In the genomic region with DNA sequence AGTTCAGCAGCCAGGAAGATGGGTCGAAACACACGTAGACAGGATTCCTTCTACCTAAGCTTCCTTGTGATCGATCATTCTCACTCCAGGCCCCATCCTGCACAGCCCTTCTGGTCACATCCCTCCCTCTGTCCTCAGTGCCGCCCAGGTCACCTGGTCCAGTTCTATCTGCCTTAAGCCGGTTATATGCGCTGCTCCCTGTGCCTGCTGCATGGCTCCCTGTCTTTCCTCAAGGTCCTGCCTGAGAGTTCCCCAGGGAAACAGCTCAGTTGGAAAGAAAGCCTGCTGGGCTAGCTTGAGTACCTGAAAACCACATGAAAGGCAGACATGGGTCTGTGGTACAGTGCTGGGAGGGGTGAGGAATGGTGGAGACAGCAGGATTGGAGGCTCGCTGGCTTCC, we compare ENCODE assay signal across 21 mouse cellular contexts.
A peak's percentile ranks its signal among the peaks of the same experiment; 100 is the strongest.
DNase-seq lines count a peak whose midpoint lies in the region; ATAC-seq and TF ChIP-seq lines count a peak whose summit lies in the region.
"Had no signal": no experiment of that assay in that cellular context is flagged by ENCODE, and none has a peak within 500 bp of the region (broad histone marks: within the 10 kb centered on the region; RNA-seq: fewer than 3 reads in every experiment).

No protein-coding gene starts in this region.

- no peak overlapping the region for H3K4me2 ChIP-seq in hindbrain, embryonic 13.5 days
- H3K4me2 ChIP-seq in hindbrain, embryonic 16.5 days (ENCODE audit: low read length) = no peak overlapping the region
- H3K4me2 ChIP-seq: embryonic facial prominence, embryonic 12.5 days; forebrain, embryonic 13.5 days had no signal

- TF ChIP-seq CTCF in kidney, adult 2 months (conservative IDR thresholded peaks at IDR 0.05; ENCODE audit: insufficient read depth, insufficient read length, low read depth, low read length) = no peak

- DNase-seq in kidney, adult 2 months = peak; percentile 24
- no peak for DNase-seq in kidney, postnatal 25 days
- peak; percentile 56 for DNase-seq in ES-CJ7 (ENCODE audit: low read depth, low spot score)
- DNase-seq: adrenal gland, adult 8-10 months; adrenal gland, postnatal 14 days; adrenal gland, postnatal 36 days; B cell, adult 2 months; cerebellum, adult 11-12 months; cerebellum, adult 2 months; cerebellum, adult 9-10 months; cerebellum, postnatal 10 days; cerebellum, postnatal 25 days had no signal

- H3K4me1 ChIP-seq in hindbrain, embryonic 13.5 days (replicated peaks) = peaks cover 57% of the 10 kb centered on the region
- H3K4me1 ChIP-seq in hindbrain, embryonic 16.5 days (ENCODE audit: control insufficient read depth, insufficient read depth, low read depth, low read length) = peaks cover 7% of the 10 kb centered on the region
- peaks cover 19% of the 10 kb centered on the region for H3K4me1 ChIP-seq in kidney, adult 2 months (ENCODE audit: control insufficient read depth, insufficient read depth, low read length)
- H3K4me1 ChIP-seq: embryonic facial prominence, embryonic 12.5 days had no signal

- H3K4me3 ChIP-seq in hindbrain, embryonic 13.5 days = no peak overlapping the region
- H3K4me3 ChIP-seq in hindbrain, embryonic 16.5 days (ENCODE audit: low read length) = no peak overlapping the region
- no peak overlapping the region for H3K4me3 ChIP-seq in kidney, adult 2 months (ENCODE audit: insufficient read depth, low read depth, low read length)
- H3K4me3 ChIP-seq: embryonic facial prominence, embryonic 10.5 days; embryonic facial prominence, embryonic 12.5 days; forebrain, embryonic 13.5 days had no signal

- H3K36me3 ChIP-seq in hindbrain, embryonic 13.5 days = no peaks in the 10 kb centered on the region
- no peaks in the 10 kb centered on the region for H3K36me3 ChIP-seq in hindbrain, embryonic 16.5 days (ENCODE audit: control insufficient read depth, insufficient read depth, low read length)
- no peaks in the 10 kb centered on the region for H3K36me3 ChIP-seq in kidney, adult 2 months (ENCODE audit: control insufficient read depth, insufficient read depth, low read length)
- H3K36me3 ChIP-seq: embryonic facial prominence, embryonic 10.5 days; embryonic facial prominence, embryonic 12.5 days had no signal

- WGBS in hindbrain, embryonic 13.5 days = 86% methylated on average over 7 of the region's 7 CpGs
- 91% methylated on average over 7 of the region's 7 CpGs for WGBS in hindbrain, embryonic 16.5 days
- 69% methylated on average over 7 of the region's 7 CpGs for WGBS in kidney, adult 2 months

- H3K9me3 ChIP-seq in hindbrain, embryonic 13.5 days = no peaks in the 10 kb centered on the region
- no peaks in the 10 kb centered on the region for H3K9me3 ChIP-seq in hindbrain, embryonic 16.5 days (ENCODE audit: control insufficient read depth, low read length)
- H3K9me3 ChIP-seq: embryonic facial prominence, embryonic 10.5 days; embryonic facial prominence, embryonic 12.5 days; forebrain, embryonic 13.5 days had no signal

- H3K27me3 ChIP-seq in hindbrain, embryonic 13.5 days = no peaks in the 10 kb centered on the region
- no peaks in the 10 kb centered on the region for H3K27me3 ChIP-seq in hindbrain, embryonic 16.5 days (replicated peaks; ENCODE audit: control insufficient read depth, insufficient read depth, low read length)
- H3K27me3 ChIP-seq in kidney, adult 2 months (replicated peaks; ENCODE audit: control insufficient read depth, insufficient read depth, low read length) = no peaks in the 10 kb centered on the region
- H3K27me3 ChIP-seq: embryonic facial prominence, embryonic 12.5 days had no signal

- no peak for TF ChIP-seq POLR2A in kidney, adult 2 months (IDR thresholded peaks at IDR 0.05; ENCODE audit: low read depth, low read length)

- H3K9ac ChIP-seq in hindbrain, embryonic 13.5 days = 0 out of 2 replicates have a peak overlapping the region, but pooled peaks have one; percentile 9
- no peak overlapping the region for H3K9ac ChIP-seq in hindbrain, embryonic 16.5 days (ENCODE audit: low read depth, low read length)
- H3K9ac ChIP-seq: embryonic facial prominence, embryonic 12.5 days; forebrain, embryonic 13.5 days had no signal

- no peak overlapping the region for H3K27ac ChIP-seq in hindbrain, embryonic 13.5 days
- no peak overlapping the region for H3K27ac ChIP-seq in hindbrain, embryonic 16.5 days (ENCODE audit: low read depth, low read length)
- H3K27ac ChIP-seq in kidney, adult 2 months (ENCODE audit: insufficient read depth, low read depth, low read length) = peak overlapping the region; percentile 16
- H3K27ac ChIP-seq: embryonic facial prominence, embryonic 10.5 days; embryonic facial prominence, embryonic 12.5 days; forebrain, embryonic 13.5 days had no signal

- ATAC-seq in hindbrain, embryonic 13.5 days (ENCODE audit: low FRiP score) = no peak
- ATAC-seq in hindbrain, embryonic 16.5 days = no peak
- no peak for ATAC-seq in megakaryocyte-erythroid progenitor cell, adult 5-6 weeks (replicated peaks; ENCODE audit: low FRiP score, low TSS enrichment, poor library complexity, severe bottlenecking)
- ATAC-seq: activated CD4-positive, CD25-positive, alpha-beta regulatory T cell, adult 4 months; CD4-positive, CD25-positive, alpha-beta regulatory T cell, adult 4 months; forebrain, embryonic 13.5 days; forebrain, embryonic 16.5 days had no signal

Comparison
In these comparisons a context has a peak if more than half of its experiments do, and no peak if none do; other contexts are left out.
1. DNase-seq: peak in kidney, adult 2 months (single experiment) and ES-CJ7 (single experiment); none in kidney, postnatal 25 days (0 of 2).